Mouse (Mus musculus) bone marrow, adult 2 months (tissue): ENCODE measurements around the gene Mgat4a.

Experiments used
- CTCF ChIP-seq: fragments of 200-500 bp; IDR thresholded peaks from 2 replicates; pipeline ENCODE4 v1.5.1; 2011; ENCODE audit warnings: low read length, control low read depth; ENCODE audit not compliant: control insufficient read depth, insufficient read depth
- POLR2A ChIP-seq: fragments of 200-500 bp; IDR thresholded peaks from 2 replicates; pipeline ENCODE4 v1.6.1; 2011; ENCODE audit warnings: low read depth, mild to moderate bottlenecking, control low read depth, low read length, borderline replicate concordance; ENCODE audit not compliant: control insufficient read depth

DNA sequence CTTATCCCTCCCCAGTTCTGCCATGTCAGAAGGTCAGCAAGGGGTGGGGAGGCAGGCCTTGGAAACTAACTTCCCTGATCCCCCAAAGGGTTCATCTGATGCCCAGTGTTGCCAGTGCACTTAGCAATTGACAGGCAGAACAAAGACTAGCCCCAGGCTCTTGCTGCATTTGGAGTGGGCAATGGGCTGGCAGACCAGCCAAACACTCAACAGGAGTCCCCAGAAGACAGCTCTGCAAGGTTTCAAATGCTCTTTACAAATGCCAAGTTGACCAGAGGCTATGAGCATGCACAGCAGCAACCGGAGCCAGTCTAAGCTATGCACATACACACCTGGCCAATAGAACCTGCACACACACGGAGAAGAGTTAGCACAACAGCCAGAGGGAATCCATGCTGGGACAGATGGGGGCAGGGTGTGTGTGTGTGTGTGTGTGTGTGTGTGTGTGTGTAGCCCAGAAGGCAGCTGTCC is 27.8 kb downstream of the Mgat4a start:
- no peak for TF ChIP-seq POLR2A
- TF ChIP-seq CTCF: no peak
